Mouse (Mus musculus) limb, embryonic 10.5 days (tissue): ENCODE measurements around the gene Bbs1. TPM values are rescaled to one million over a fixed set of nuclear protein-coding genes. Genes with fewer than 3 reads are reported as not detected.
"Not testable (repeated sequence)": the region's sequence is repeated elsewhere in the genome, so short reads cannot be mapped to it uniquely, and the experiment has no call there.

Experiments
- DNase-seq: peaks from one replicate; pipeline ENCODE4 v3.0.0-alpha.2; 2017; ENCODE audit warnings: low spot score
- H3K27ac ChIP-seq: fragments of 300-500 bp; sonication (generic); 2 replicates; pipeline ENCODE4 v1.5.1; 2016; ENCODE audit warnings: mild to moderate bottlenecking
- H3K27me3 ChIP-seq: fragments of 300-500 bp; sonication (generic); 2 replicates; pipeline ENCODE4 v1.6.1; 2016; ENCODE audit warnings: low read depth, mild to moderate bottlenecking; ENCODE audit not compliant: poor library complexity, severe bottlenecking
- H3K36me3 ChIP-seq: fragments of 300-500 bp; sonication (generic); 2 replicates; pipeline ENCODE4 v1.6.1; 2016; ENCODE audit warnings: mild to moderate bottlenecking, moderate library complexity
- H3K4me1 ChIP-seq: fragments of 300-500 bp; sonication (generic); 2 replicates; pipeline ENCODE4 v1.6.1; 2016
- H3K4me3 ChIP-seq: fragments of 300-500 bp; sonication (generic); 2 replicates; pipeline ENCODE4 v1.5.1; 2016; ENCODE audit warnings: mild to moderate bottlenecking, moderate library complexity
- H3K9me3 ChIP-seq: fragments of 300-500 bp; sonication (generic); replicated peaks from 2 replicates; pipeline ENCODE4 v1.6.1; 2016; ENCODE audit warnings: mild to moderate bottlenecking
- WGBS: fragments of 180-500 bp; shearing (Covaris S2); methylation state at CpG from one replicate; pipeline ENCODE4 v1.1.7; 2016; 5-methylcytosine and 5-hydroxymethylcytosine counted together
- polyA plus RNA-seq: library from polyadenylated mRNA; unstranded; fragments of >200 nt; fragmentation: Nextera tagmentation; extraction: Ambion mirVana; gene quantifications from 2 replicates; pipeline ENCODE4 v1.2.1, GENCODE M21; 2016

Gene Bbs1
- polyA plus RNA-seq, 1 experiment from 2014 or later = 9.0 TPM

DNA sequence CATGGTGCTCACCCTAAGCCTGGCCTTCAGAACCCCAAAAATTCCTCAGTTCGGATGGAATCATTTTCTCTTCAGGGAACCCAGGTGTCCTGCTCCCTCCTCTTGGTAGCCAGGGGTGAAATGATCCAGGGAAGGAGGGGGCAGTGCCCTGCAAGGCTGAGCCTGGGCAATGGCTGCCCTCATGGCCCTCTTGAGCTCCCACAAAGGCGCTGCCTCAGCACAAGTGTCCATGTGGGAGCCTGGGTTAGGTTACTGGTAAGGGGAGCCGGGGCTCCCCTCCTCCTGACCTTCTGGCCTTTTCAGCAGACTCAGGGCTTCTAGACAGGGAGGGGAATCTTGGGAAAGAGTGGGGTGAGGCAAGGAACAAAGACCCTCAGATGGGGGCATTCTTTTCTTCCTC is 29.7 kb downstream of the Bbs1 start:
- DNase-seq = no peak
- 72% methylated on average over 3 of the region's 3 CpGs for WGBS
- no peaks in the 10 kb centered on the region for H3K36me3 ChIP-seq
- peaks cover 16% of the 10 kb centered on the region for H3K27me3 ChIP-seq
- H3K27ac ChIP-seq = no peak overlapping the region
- H3K9me3 ChIP-seq = no peaks in the 10 kb centered on the region
- H3K4me3 ChIP-seq = 0 out of 2 replicates have a peak overlapping the region, but pooled peaks have one; percentile 6
- H3K4me1 ChIP-seq = peaks cover 28% of the 10 kb centered on the region

DNA sequence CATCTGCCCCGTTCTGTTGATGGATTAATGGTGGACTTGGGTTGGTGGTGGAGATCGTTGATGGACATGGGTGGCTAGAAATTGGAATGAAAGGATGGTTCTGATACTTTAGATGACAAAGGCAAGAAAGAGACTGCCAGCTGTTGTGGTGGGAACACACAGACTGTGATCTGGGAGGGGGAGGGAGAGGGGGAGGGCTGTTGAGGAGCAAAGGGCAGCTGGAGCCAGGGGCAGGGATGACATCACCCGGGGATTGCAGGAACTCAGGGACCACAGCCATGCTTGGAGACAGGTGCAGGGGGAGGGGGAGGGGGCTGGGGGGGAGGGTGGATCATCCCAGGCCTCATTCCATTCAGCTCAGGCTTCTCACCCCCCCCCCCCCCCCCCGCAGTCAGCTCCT is 30.2 kb downstream of the Bbs1 start:
- no peak for DNase-seq
- H3K4me1 ChIP-seq = peaks cover 28% of the 10 kb centered on the region
- H3K27me3 ChIP-seq = peaks cover 16% of the 10 kb centered on the region
- H3K9me3 ChIP-seq = no peaks in the 10 kb centered on the region
- WGBS = 80% methylated on average over 4 of the region's 4 CpGs
- H3K36me3 ChIP-seq = no peaks in the 10 kb centered on the region
- no peak overlapping the region for H3K27ac ChIP-seq
- no peak overlapping the region for H3K4me3 ChIP-seq

DNA sequence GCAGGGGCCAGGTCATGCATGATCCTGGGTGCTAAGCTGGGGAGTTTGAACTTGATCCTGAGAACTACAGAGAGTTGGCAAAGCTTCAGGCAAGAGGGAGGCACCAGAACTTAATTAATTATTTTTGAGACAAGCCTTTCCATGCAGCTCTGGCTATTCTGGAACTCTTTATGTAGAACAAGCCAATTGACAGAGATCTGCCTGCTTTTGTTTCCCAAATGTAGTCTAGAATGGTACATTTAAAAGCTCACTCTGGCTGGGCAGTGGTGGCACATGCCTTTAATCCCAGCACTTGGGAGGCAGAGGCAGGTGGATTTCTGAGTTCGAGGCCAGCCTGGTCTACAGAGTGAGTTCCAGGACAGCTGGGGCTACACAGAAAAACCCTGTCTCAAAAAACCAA is 31.8 kb downstream of the Bbs1 start:
- not testable (repeated sequence) for H3K27ac ChIP-seq, H3K36me3 ChIP-seq, H3K9me3 ChIP-seq, H3K4me3 ChIP-seq, DNase-seq
- peaks cover 16% of the 10 kb centered on the region for H3K27me3 ChIP-seq
- peaks cover 24% of the 10 kb centered on the region for H3K4me1 ChIP-seq
- 84% methylated on average over 1 of the region's 1 CpGs for WGBS

DNA sequence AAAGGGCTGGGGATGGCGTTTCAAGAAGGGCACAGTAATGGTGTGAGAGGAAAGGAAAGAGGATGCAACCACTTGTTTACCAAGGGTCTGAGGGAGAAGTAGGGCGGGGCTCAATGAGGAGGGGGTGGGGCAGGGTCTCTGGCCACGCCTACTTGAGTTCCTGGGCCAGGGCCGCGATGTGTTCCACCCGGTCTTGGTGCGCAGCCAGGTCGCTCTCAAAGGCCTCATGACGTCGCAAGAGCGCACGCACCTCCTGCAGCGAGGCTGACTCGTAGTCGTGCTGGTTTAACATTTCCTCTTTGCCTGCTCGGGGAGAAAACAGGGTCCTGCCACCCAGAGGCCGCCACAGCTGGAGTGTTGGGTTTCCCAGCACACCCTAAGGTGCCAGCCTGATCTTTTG is 41.3 kb downstream of the Bbs1 start:
- Histone ChIP-seq H3K27me3 (peaks cover 25% of the 10 kb centered on the region), H3K36me3 (no peaks in the 10 kb centered on the region), H3K27ac (no peak overlapping the region), H3K4me3 (0 out of 2 replicates have a peak overlapping the region, but pooled peaks have one; percentile 13), H3K4me1 (peaks cover 4% of the 10 kb centered on the region; the same call in 1 of the 2 replicates), H3K9me3 (no peaks in the 10 kb centered on the region)
- no peak for DNase-seq
- WGBS = 13% methylated on average over 17 of the region's 17 CpGs

DNA sequence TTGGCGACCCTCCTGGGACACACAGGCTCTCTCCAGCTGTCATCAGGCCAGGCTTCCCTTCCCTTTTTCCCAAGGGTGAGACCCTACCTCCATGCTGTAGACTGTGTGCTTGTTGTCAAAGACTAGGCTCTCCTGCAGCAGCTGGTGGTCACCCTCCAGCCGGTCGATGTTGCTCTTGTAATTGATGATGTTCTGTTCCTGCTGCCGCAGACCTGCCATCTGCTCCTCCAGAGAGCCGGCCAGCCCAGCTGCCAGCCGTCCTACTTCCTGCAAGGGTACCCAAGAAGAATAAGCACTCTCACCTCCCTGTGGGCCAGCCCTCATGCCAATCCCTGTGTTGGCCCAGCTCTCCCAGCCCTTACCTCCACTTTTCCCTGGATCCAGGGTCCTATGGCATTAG is 43.4 kb downstream of the Bbs1 start:
- Histone ChIP-seq H3K27me3 (peaks cover 25% of the 10 kb centered on the region), H3K36me3 (no peaks in the 10 kb centered on the region), H3K9me3 (no peaks in the 10 kb centered on the region), H3K4me1 (peaks cover 4% of the 10 kb centered on the region; the same call in 1 of the 2 replicates), H3K27ac (no peak overlapping the region), H3K4me3 (no peak overlapping the region)
- no peak for DNase-seq
- 82% methylated on average over 6 of the region's 6 CpGs for WGBS

DNA sequence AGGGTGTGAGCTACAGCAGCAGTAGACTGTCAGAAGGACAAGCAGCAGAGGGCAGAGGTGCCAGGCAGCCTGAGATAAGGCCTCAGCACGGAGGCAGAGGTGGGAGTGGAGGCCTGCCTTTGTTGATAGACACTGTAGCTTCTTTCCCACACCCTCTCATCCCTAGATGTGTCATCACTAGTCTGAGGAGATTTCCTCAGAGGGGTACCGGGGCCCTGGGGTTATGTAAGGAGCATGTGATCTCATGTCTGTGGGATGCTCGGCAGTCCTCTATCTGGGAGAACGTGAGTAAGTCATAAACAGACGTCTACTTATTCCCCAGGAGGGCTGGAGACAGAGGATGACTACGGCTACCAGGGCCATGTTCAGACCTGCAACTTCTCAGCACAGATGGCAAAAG is 47.3 kb downstream of the Bbs1 start:
- H3K9me3 ChIP-seq = no peaks in the 10 kb centered on the region
- H3K27ac ChIP-seq = no peak overlapping the region
- 82% methylated on average over 6 of the region's 6 CpGs for WGBS
- peaks cover 15% of the 10 kb centered on the region; the same call in 1 of the 2 replicates for H3K27me3 ChIP-seq
- no peak overlapping the region for H3K4me3 ChIP-seq
- H3K4me1 ChIP-seq = peaks cover 17% of the 10 kb centered on the region
- DNase-seq = no peak
- H3K36me3 ChIP-seq = no peaks in the 10 kb centered on the region

DNA sequence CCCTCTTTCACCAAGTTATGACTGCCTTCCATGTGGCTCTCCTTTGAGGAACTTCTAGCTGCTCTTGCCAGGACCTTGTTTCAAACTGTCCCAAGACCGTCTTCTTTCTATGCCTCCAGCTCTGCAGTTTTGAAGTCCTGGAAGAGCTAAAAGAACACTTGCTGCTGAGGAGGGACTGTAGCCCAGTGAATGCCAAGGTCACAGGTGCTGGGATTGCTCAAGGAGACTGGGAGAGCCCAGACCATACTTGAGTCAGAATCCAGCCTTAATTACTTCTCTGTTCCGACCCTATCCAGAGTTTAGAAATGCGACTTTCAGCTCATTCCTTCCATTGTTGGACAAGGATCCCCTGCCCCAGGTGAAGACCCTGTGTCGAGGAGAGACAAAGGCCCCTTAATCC is 50.5 kb downstream of the Bbs1 start:
- H3K9me3 ChIP-seq = no peaks in the 10 kb centered on the region
- DNase-seq = no peak
- peaks cover 17% of the 10 kb centered on the region for H3K4me1 ChIP-seq
- WGBS = 79% methylated on average over 4 of the region's 4 CpGs
- H3K27me3 ChIP-seq = peaks cover 13% of the 10 kb centered on the region; the same call in 1 of the 2 replicates
- no peaks in the 10 kb centered on the region for H3K36me3 ChIP-seq
- H3K4me3 ChIP-seq = peak overlapping the region; percentile 65
- no peak overlapping the region for H3K27ac ChIP-seq

DNA sequence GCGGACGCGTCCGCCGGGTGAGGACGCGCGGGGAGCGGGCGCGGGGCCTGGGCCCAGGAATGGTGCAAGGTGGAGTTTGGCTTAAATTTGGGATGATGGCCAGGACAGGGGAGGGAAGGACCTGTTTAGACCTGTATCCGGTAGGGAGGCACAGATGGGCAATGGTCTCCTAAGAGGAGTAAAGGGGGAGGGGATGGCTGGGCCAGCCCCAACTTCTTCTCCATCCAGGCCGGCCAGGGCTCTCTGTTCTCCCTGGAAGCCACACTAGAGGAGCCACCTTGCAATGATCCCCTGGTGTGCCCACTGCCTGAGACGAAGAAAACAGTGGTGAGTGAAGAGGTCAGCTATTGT is 51.0 kb downstream of the Bbs1 start:
- Histone ChIP-seq H3K4me1 (peaks cover 17% of the 10 kb centered on the region), H3K27ac (peak overlapping the region; percentile 66), H3K27me3 (peaks cover 13% of the 10 kb centered on the region; the same call in 1 of the 2 replicates), H3K4me3 (peak overlapping the region; percentile 65), H3K36me3 (no peaks in the 10 kb centered on the region), H3K9me3 (no peaks in the 10 kb centered on the region)
- 3% methylated on average over 14 of the region's 14 CpGs for WGBS
- DNase-seq = no peak

DNA sequence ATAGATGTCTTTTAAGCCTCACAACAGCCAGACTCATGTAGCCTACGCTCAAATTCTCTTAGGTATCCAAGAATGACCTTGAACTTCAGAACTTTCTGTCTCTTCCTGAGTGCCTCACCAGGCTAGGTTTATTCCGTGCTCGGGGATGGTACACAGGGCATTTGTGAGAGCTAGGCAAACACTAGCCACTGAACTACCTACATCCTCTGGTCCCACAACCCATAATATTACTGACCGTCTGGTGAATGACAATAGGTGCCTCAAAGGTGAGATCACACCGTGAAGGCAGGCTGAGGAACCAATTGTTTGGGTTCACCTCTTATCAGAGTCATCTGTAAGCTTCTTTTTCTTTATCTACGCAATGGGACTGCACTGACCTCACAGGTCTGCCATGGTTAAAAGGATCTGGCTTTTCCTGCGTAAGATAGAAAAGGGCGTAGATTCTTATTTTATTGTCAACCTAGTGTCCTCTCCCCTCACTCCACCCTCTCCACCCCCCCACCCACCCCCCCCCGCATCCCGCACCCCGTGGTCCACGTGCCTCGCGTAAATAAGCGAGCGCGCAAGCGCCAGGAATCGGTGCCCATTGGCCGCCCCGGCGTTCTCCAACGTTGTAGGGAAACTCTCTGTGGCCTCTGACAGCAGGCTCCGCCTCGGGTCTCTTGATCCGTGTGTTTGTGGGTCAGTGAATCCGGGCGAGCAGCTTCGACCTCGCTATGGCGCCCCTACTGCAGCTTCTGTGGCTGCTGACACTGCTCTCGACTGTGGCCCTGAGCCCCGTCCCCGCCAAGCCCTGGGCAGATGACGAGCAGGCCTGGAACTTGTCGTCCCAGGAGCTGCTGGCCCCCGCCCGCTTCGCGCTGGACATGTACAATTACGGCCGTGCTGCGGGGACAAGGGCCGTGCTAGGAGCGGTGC is 51.6 kb downstream of the Bbs1 start, which contains the start of gene Ctsf:
Gene Ctsf, plus strand, starts transcription at position 579 of the 918 bp plus-strand sequence.
- Histone ChIP-seq H3K27me3 (peaks cover 13% of the 10 kb centered on the region; the same call in 1 of the 2 replicates), H3K27ac (peak within 1 kb of the TSS; percentile 66), H3K9me3 (no peaks in the 10 kb centered on the region), H3K4me3 (peak within 1 kb of the TSS; percentile 65), H3K36me3 (no peaks in the 10 kb centered on the region), H3K4me1 (peaks cover 17% of the 10 kb centered on the region)
- DNase-seq = peak; percentile 84
- WGBS = 4% methylated on average over 45 of the region's 45 CpGs

DNA sequence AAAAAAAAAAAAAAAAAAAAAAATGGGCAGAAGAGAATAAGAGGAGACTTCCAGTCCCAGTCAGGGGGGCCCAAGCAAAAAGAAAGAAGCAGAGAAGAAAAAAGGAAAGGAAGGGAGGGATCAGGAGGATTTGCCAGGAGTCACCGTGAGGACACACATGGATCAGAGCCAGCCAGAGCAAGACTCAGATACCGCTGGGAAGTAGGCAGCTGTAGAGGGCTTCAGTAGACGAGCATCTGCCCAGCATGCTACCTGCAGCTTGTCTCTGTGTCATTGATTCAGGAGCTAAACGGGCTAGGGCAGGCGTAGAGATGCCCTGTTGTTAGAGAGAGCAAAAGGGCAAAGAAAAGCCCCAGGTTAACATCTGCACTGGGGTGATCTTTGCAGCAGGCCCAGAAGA is 56.1 kb downstream of the Bbs1 start:
- peaks cover 10% of the 10 kb centered on the region for H3K4me1 ChIP-seq
- no peak overlapping the region for H3K27ac ChIP-seq
- H3K27me3 ChIP-seq = no peaks in the 10 kb centered on the region
- WGBS = 57% methylated on average over 5 of the region's 5 CpGs
- H3K9me3 ChIP-seq = no peaks in the 10 kb centered on the region
- no peak overlapping the region for H3K4me3 ChIP-seq
- H3K36me3 ChIP-seq = no peaks in the 10 kb centered on the region
- no peak for DNase-seq

DNA sequence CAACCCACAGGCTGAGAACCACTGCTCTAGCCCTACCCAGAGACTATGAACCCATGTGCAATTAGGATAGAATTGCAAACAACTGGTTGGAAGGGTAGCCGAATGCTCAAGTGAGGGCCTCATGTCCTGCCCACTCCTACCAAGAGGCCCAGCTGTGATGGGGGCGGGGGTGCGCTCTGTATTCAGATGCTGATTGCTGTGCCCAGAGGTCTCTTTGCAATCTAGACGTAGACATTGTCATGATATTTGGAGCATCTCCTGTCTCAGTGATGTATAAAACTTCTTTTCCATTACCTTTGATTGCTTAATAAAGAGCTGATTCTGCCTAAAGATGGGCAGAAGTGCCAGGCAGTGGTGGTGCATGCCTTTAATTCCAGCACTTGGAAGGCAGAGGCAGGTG is 56.6 kb downstream of the Bbs1 start:
- H3K27ac ChIP-seq = no peak overlapping the region

DNA sequence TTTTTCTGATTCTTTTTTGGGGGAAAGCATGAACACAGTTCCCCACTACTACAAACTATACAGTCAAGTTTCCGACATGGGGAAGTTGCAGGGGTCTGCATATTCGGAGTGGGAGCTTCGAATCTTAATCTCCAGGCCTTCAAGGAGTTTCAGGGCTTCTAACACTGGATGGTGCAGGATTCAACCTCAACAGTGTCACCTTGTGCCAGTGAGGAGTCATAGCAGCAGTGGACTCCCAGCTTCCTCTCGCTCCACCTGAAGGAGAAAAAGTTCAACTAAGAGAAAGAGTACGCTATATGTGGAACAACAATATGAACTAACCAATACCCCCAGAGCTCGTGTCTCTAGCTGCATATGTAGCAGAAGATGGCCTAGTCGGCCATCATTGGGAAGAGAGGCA is 58.9 kb downstream of the Bbs1 start:
- no peaks in the 10 kb centered on the region for H3K9me3 ChIP-seq
- WGBS = 42% methylated on average over 7 of the region's 7 CpGs
- H3K4me3 ChIP-seq = no peak overlapping the region
- no peaks in the 10 kb centered on the region for H3K4me1 ChIP-seq
- H3K27ac ChIP-seq = no peak overlapping the region
- no peaks in the 10 kb centered on the region for H3K36me3 ChIP-seq
- no peak for DNase-seq
- 0 out of 2 replicates have a peak, but pooled peaks cover 1% of the 10 kb centered on the region for H3K27me3 ChIP-seq

More for the DNA sequence above, 56.6 kb downstream of the Bbs1 start:
- Histone ChIP-seq H3K27me3 (no peaks in the 10 kb centered on the region), H3K36me3 (no peaks in the 10 kb centered on the region), H3K4me1 (peaks cover 5% of the 10 kb centered on the region), H3K9me3 (no peaks in the 10 kb centered on the region), H3K4me3 (no peak overlapping the region)
- DNase-seq = no peak
- 50% methylated on average over 4 of the region's 4 CpGs for WGBS

DNA sequence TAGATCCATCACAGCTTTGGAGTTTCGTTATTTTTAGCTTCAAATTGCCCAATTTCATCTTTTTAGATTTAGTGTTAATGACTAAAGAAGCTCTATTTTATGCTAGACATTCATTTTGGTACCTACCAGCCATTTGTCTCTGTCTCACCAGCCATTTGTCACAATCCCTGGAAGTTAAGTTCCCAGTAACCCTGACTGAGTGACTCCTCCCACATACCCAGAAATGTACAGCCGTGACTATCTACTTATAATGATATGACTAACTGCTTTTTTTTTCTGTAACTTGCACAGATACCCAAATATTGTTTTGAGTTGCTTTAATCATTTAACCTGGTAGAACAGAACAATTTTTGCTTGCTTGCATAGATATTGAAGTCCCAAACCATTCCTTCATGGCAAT is 60.6 kb downstream of the Bbs1 start:
- Histone ChIP-seq H3K4me3 (no peak overlapping the region), H3K27me3 (peaks cover 18% of the 10 kb centered on the region), H3K4me1 (no peaks in the 10 kb centered on the region), H3K9me3 (no peaks in the 10 kb centered on the region), H3K27ac (no peak overlapping the region), H3K36me3 (no peaks in the 10 kb centered on the region)
- WGBS = 70% methylated on average over 2 of the region's 2 CpGs
- DNase-seq = no peak
